Mouse (Mus musculus) gonadal fat pad, adult 2 months (tissue): ENCODE results near the gene Spib. TPM values are rescaled to one million over a fixed set of nuclear protein-coding genes. Genes with fewer than 3 reads are reported as not detected.

Experiments
- DNase-seq: peaks from one replicate; pipeline ENCODE4 v3.0.0-alpha.2; 2012; ENCODE audit warnings: low read depth
- polyA plus RNA-seq: library from polyadenylated mRNA; depleted of rRNA; stranded (reverse); fragments of >200 nt; gene quantifications from 2 replicates; pipeline ENCODE4 v1.2.3, GENCODE M21; 2012; rRNA removed

Gene Spib
- polyA plus RNA-seq, 1 experiment: 0.97 TPM

DNA sequence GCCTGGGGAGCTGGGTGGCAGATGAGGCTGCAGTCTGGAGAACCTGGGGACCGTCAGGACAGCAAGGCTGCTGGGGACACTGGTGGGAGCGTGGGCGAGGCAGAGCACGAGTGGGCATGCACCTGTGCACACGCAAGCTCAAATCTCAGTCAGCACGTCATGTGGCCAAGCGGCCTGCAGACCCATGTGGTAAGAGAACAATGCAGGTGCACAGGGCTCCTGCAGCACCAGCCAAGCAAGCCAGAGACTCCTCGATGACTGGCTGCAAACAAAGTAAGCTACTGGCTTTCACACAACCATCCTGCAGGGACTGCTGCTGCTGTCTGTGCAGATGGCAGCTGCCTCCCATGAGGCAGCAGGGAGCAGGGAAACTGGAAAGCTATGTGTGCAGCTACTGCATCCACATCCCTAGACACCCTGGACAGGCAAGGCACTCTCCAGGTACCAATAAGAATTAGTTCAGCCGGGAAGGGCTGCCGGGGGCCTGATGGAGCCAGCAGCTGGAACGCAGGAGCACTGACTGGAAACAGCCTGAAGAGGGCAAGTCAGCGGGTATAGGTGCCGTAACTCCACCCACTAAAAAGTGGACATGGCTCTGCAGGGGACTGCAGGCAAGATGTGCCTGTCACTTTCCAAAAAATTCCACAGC lies 44.8 kb downstream of the Spib start:
- DNase-seq: no peak

DNA sequence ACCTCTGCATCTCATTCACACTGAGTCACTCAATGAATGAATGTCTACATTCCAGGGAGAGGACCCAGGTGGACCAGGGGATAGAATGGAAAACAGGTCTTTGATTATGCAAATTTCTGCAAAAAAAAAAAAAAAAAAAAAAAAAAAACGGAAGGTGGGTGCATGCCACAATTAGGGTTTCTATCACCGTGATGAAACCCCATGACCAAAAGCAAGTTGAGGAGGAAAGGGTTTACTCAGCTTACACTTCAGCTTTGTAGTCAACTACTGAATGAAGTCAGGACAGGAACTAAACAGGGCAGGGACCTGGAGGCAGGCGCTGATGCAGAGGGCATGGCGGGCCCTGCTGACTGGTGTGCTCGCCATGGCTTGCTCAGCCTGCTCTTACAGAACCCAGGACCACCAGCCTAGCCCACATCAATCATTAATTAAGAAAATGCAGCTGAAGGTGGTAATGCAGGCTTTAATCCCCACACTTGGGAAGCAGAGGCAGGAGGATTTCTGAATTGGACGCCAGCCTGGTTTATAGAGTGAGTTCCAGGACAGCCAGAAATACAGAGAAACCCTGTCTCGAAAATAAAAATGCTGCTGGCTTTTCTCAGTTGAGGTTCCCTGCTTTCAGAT lies 46.2 kb downstream of the Spib start:
- no peak for DNase-seq

DNA sequence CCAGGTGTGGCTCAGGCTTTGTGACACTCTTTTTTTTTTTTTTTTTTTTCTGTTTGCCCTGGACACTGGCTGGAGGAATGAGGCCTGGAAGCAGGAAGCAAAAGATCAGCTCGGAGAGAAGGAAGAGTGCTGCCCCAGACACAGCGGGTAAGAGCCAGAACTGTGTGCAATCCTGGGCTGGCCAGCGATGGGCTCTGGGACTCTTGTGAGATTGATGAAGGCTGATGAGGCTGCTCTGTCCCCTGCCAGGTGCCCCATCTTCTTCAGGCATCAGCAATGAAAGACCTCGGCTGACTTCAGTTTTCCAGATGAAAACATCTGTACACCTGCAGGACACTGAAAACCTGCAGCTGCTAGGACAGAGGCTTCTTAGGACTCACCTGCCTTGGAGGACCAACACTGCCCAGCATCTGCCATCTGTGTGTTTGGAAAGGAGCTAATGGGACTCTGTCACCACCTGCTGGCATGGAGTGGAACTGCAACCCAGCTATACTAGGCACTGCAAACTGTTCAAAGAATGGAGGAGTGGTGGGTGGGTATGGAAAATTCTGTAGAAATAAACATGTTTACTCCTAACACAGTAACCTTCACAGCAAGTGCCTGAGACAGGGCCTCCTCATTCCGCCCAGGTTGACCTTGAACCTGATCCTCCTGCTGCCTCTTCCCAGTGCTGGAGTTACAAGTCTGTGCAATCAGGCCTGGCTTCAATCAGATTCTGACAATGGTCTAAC lies 46.9 kb downstream of the Spib start:
- no peak for DNase-seq

DNA sequence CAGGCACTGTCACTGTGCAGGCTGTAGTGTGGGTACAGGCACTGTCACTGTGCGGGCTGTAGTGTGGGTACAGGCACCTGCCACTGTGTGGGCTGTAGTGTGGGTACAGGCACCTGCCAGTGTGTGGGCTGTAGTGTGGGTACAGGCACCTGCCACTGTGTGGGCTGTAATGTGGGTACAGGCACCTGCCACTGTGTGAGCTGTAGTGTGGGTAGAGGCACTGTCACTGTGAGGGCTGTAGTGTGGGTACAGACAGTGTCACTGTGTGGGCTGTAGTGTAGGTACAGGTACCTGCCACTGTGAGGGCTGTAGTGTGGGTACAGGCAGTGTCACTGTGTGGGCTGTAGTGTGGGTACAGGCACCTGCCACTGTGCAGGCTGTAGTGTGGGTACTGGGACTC lies 47.8 kb downstream of the Spib start:
- no peak for DNase-seq

DNA sequence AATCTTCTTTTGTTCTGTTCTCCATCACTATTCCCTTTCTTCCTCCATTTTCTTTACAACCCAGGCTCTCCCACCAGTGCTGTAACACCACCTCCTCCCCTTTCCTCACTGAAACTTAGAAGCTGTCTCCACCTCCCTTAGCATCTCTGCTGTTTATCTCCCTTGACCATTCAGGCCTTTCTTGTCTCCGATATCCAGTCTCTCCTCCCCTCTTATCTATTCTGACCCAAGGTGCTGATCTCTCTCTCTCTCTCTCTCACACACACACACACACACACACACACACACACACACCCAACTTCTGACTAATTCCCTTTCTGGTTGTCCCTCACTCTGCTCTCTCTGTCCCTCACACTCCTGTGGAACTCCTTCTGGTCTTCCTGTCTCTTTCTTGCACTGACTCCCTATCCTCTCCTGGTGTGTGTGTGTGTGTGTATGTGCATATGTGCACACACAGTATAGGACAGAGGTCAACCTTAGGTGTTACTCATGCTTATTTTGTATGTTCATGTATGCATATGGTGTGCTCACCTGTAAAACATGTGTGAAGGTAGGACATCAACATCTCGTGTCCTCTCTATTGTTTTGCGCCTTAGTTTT lies 48.9 kb downstream of the Spib start:
- no peak for DNase-seq

Other genes with a start within 250 kb of the Spib start
- gene Clec11a, start 225.2 kb downstream of the Spib start, polyA plus RNA-seq: 12.4 and 13.8 TPM in 2 replicates
- gene Shank1, start 221.8 kb downstream of the Spib start, polyA plus RNA-seq: 0.31 and 0.33 TPM in 2 replicates
- 2.8 and 4.7 TPM in 2 replicates for gene Syt3, start 148.0 kb downstream of the Spib start, polyA plus RNA-seq
- 0.47 and 0.70 TPM in 2 replicates for gene 1700008O03Rik, start 146.3 kb downstream of the Spib start, polyA plus RNA-seq
- 1.1 and 1.3 TPM in 2 replicates for gene Lrrc4b, start 103.1 kb downstream of the Spib start, polyA plus RNA-seq
- 0.20 and 0.23 TPM in 2 replicates for gene Aspdh, start 66.7 kb downstream of the Spib start, polyA plus RNA-seq
- gene Josd2, start 64.1 kb downstream of the Spib start, polyA plus RNA-seq: 47.1 and 52.2 TPM in 2 replicates
- gene Emc10, start 35.5 kb downstream of the Spib start, polyA plus RNA-seq: 224 and 274 TPM in 2 replicates
- gene Fam71e1, start 35.5 kb downstream of the Spib start, polyA plus RNA-seq: 21.1 and 32.6 TPM in 2 replicates
- 0.27 and 1.4 TPM in 2 replicates for gene Mybpc2, start 7.4 kb downstream of the Spib start, polyA plus RNA-seq
- gene Pold1, start 16.8 kb upstream of the Spib start, polyA plus RNA-seq: 16.2 and 16.8 TPM in 2 replicates
- gene Nr1h2, start 21.9 kb upstream of the Spib start, polyA plus RNA-seq: 153 and 164 TPM in 2 replicates
- gene Napsa, start 40.3 kb upstream of the Spib start, polyA plus RNA-seq: 11.1 and 30.6 TPM in 2 replicates
- 16.7 and 24.5 TPM in 2 replicates for gene Kcnc3, start 58.6 kb upstream of the Spib start, polyA plus RNA-seq
- gene Myh14, start 138.8 kb upstream of the Spib start, polyA plus RNA-seq: 5.7 and 6.2 TPM in 2 replicates
- 0.28 and 0.67 TPM in 2 replicates for gene Izumo2, start 176.7 kb upstream of the Spib start, polyA plus RNA-seq
- gene Vrk3, start 216.3 kb upstream of the Spib start, polyA plus RNA-seq: 40.0 and 40.6 TPM in 2 replicates
- 0.12 and 0.14 TPM in 2 replicates for gene Zfp473, start 219.0 kb upstream of the Spib start, polyA plus RNA-seq